Mouse (Mus musculus) small intestine, adult 2 months (tissue): ENCODE results near the gene Ran.

Experiments used
- CTCF ChIP-seq: fragments of 200-500 bp; IDR thresholded peaks from 2 replicates; pipeline ENCODE4 v1.5.1; 2012; ENCODE audit warnings: low read depth, mild to moderate bottlenecking, control low read depth, inconsistent platforms, low read length, moderate library complexity, mixed read lengths; ENCODE audit not compliant: insufficient replicate concordance, insufficient read length; ENCODE audit errors: extremely low read depth
- POLR2A ChIP-seq: fragments of 200-500 bp; IDR thresholded peaks from 2 replicates; pipeline ENCODE4 v1.6.1; 2012; ENCODE audit warnings: low read depth, mild to moderate bottlenecking, control low read depth, inconsistent platforms, low read length, moderate library complexity

DNA sequence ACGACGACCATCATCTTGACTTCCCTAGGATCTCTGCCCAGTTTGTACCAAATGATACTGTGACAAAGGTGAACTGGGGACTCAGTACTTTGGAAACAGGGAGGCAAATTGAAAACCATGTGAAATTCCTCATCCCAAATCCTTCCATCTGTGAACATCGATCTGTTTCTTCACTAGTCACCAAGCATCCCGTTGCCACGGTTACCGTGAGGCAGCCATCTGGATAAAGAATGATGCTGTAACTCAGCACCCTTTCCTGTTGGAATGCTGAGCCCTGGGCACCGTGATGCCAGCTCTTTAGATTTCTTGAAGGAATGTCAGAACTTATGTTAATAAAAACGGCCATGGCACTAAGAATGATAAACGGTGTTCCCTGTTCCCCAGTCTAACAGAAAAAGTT lies 29.5 kb downstream of the Ran start:
- TF ChIP-seq POLR2A (no peak), CTCF (no peak)
